Mouse (Mus musculus): ENCODE measurements at regions not wholly inside any gene's neighbourhood (a gene's known extent, or its start where the extent isn't known, plus 50 kb on each side); places are given as distances from the start of the nearest gene placed in this dataset.
A peak's percentile ranks its signal among the peaks of the same experiment; 100 is the strongest.

GRCm38 (mm10) chr13:99071821-99072414, 87.6 kb upstream of the 1700024P04Rik start:
- WGBS, result 57% methylated on average over 8 of the region's 8 CpGs
- H3K4me2 ChIP-seq, result no peak overlapping the region
- no peak overlapping the region for H3K9ac ChIP-seq
- peaks cover 10% of the 10 kb centered on the region; the same call in 1 of the 2 replicates for H3K4me1 ChIP-seq
- no peak overlapping the region for H3K27ac ChIP-seq
- no peak overlapping the region for H3K4me3 ChIP-seq
- no peaks in the 10 kb centered on the region for H3K36me3 ChIP-seq
- peak; percentile 46; the same call in 1 of the 2 replicates for ATAC-seq (ENCODE audit: borderline replicate concordance, extremely low read depth, low FRiP score, low TSS enrichment)
- no peaks in the 10 kb centered on the region for H3K27me3 ChIP-seq
- H3K9me3 ChIP-seq, result no peaks in the 10 kb centered on the region

- Histone ChIP-seq H3K36me3 (no peaks in the 10 kb centered on the region), H3K4me2 (no peak overlapping the region), H3K27me3 (no peaks in the 10 kb centered on the region), H3K4me3 (no peak overlapping the region), H3K27ac (no peak overlapping the region), H3K9ac (no peak overlapping the region), H3K9me3 (no peaks in the 10 kb centered on the region), H3K4me1 (peaks cover 10% of the 10 kb centered on the region; the same call in 1 of the 2 replicates)
- 24% methylated on average over 6 of the region's 6 CpGs for WGBS
- ATAC-seq (ENCODE audit: borderline replicate concordance, extremely low read depth, low FRiP score, low TSS enrichment), result peak; percentile 46
Measured at GRCm38 (mm10) chr13:99071413-99071812, 87.0 kb upstream of the 1700024P04Rik start.

GRCm38 (mm10) chr13:99069767-99070166, 85.4 kb upstream of the 1700024P04Rik start:
- Histone ChIP-seq H3K36me3 (no peaks in the 10 kb centered on the region), H3K27ac (no peak overlapping the region), H3K4me3 (no peak overlapping the region), H3K4me1 (peaks cover 10% of the 10 kb centered on the region; the same call in 1 of the 2 replicates), H3K27me3 (no peaks in the 10 kb centered on the region), H3K9ac (no peak overlapping the region), H3K4me2 (no peak overlapping the region), H3K9me3 (no peaks in the 10 kb centered on the region)
- no peak for ATAC-seq (ENCODE audit: borderline replicate concordance, extremely low read depth, low FRiP score, low TSS enrichment)
- 88% methylated on average over 10 of the region's 10 CpGs for WGBS

- Histone ChIP-seq H3K4me3 (no peak overlapping the region), H3K9me3 (no peaks in the 10 kb centered on the region), H3K4me1 (peaks cover 10% of the 10 kb centered on the region; the same call in 1 of the 2 replicates), H3K4me2 (no peak overlapping the region), H3K27ac (no peak overlapping the region), H3K36me3 (no peaks in the 10 kb centered on the region), H3K9ac (no peak overlapping the region), H3K27me3 (no peaks in the 10 kb centered on the region)
- WGBS, result 80% methylated on average over 1 of the region's 1 CpGs
- no peak for ATAC-seq (ENCODE audit: borderline replicate concordance, extremely low read depth, low FRiP score, low TSS enrichment)
Measured at GRCm38 (mm10) chr13:99067504-99067903, 83.1 kb upstream of the 1700024P04Rik start.

- H3K4me1 ChIP-seq, result no peaks in the 10 kb centered on the region
- no peaks in the 10 kb centered on the region for H3K9me3 ChIP-seq
- no peak overlapping the region for H3K9ac ChIP-seq
- no peak overlapping the region for H3K27ac ChIP-seq
- H3K27me3 ChIP-seq, result no peaks in the 10 kb centered on the region
- ATAC-seq (ENCODE audit: borderline replicate concordance, extremely low read depth, low FRiP score, low TSS enrichment), result no peak
- no peak overlapping the region for H3K4me3 ChIP-seq
- no peaks in the 10 kb centered on the region for H3K36me3 ChIP-seq
- no peak overlapping the region for H3K4me2 ChIP-seq
- WGBS, result 76% methylated on average over 4 of the region's 4 CpGs
Measured at GRCm38 (mm10) chr13:99063431-99063830, 79.1 kb upstream of the 1700024P04Rik start.

- no peaks in the 10 kb centered on the region for H3K36me3 ChIP-seq
- no peak overlapping the region for H3K9ac ChIP-seq
- no peak overlapping the region for H3K4me2 ChIP-seq
- no peaks in the 10 kb centered on the region for H3K9me3 ChIP-seq
- H3K4me1 ChIP-seq, result no peaks in the 10 kb centered on the region
- WGBS, result 56% methylated on average over 3 of the region's 3 CpGs
- H3K27me3 ChIP-seq, result no peaks in the 10 kb centered on the region
- no peak overlapping the region for H3K27ac ChIP-seq
- ATAC-seq (ENCODE audit: borderline replicate concordance, extremely low read depth, low FRiP score, low TSS enrichment), result no peak
- no peak overlapping the region for H3K4me3 ChIP-seq
Measured at GRCm38 (mm10) chr13:99062936-99063335, 78.6 kb upstream of the 1700024P04Rik start.

- no peak for ATAC-seq (ENCODE audit: borderline replicate concordance, extremely low read depth, low FRiP score, low TSS enrichment)
- 68% methylated on average over 13 of the region's 13 CpGs for WGBS
Measured at GRCm38 (mm10) chr13:99058131-99058970, 74.0 kb upstream of the 1700024P04Rik start.

GRCm38 (mm10) chr13:99057696-99058095, 73.3 kb upstream of the 1700024P04Rik start:
- no peak overlapping the region for H3K4me2 ChIP-seq
- H3K9me3 ChIP-seq, result no peaks in the 10 kb centered on the region
- H3K4me1 ChIP-seq, result peaks cover 6% of the 10 kb centered on the region; the same call in 1 of the 2 replicates
- H3K27me3 ChIP-seq, result no peaks in the 10 kb centered on the region
- no peak overlapping the region; the same call in 1 of the 2 replicates for H3K27ac ChIP-seq
- ATAC-seq (ENCODE audit: borderline replicate concordance, extremely low read depth, low FRiP score, low TSS enrichment), result 0 out of 2 replicates have a peak, but pooled peaks have one; percentile 4
- no peak overlapping the region for H3K9ac ChIP-seq
- H3K36me3 ChIP-seq, result no peaks in the 10 kb centered on the region
- 73% methylated on average over 6 of the region's 6 CpGs for WGBS
- H3K4me3 ChIP-seq, result no peak overlapping the region

More at GRCm38 (mm10) chr13:99058131-99058970, 74.0 kb upstream of the 1700024P04Rik start:
- Histone ChIP-seq H3K36me3 (no peaks in the 10 kb centered on the region), H3K4me3 (no peak overlapping the region), H3K9me3 (no peaks in the 10 kb centered on the region), H3K9ac (no peak overlapping the region), H3K27ac (no peak overlapping the region), H3K27me3 (no peaks in the 10 kb centered on the region), H3K4me1 (peaks cover 6% of the 10 kb centered on the region; the same call in 1 of the 2 replicates), H3K4me2 (no peak overlapping the region)

GRCm38 (mm10) chr13:99057293-99057588, 72.9 kb upstream of the 1700024P04Rik start:
- Histone ChIP-seq H3K9me3 (no peaks in the 10 kb centered on the region), H3K27me3 (no peaks in the 10 kb centered on the region), H3K4me2 (peak overlapping the region; percentile 1; the same call in 1 of the 2 replicates), H3K4me1 (peaks cover 6% of the 10 kb centered on the region; the same call in 1 of the 2 replicates), H3K36me3 (no peaks in the 10 kb centered on the region), H3K9ac (no peak overlapping the region), H3K4me3 (no peak overlapping the region), H3K27ac (no peak overlapping the region; the same call in 1 of the 2 replicates)
- no peak for ATAC-seq (ENCODE audit: borderline replicate concordance, extremely low read depth, low FRiP score, low TSS enrichment)
- 42% methylated on average over 3 of the region's 3 CpGs for WGBS

GRCm38 (mm10) chr13:99056432-99057292, 72.3 kb upstream of the 1700024P04Rik start:
- no peaks in the 10 kb centered on the region for H3K36me3 ChIP-seq
- no peak overlapping the region for H3K9ac ChIP-seq
- H3K27ac ChIP-seq, result peak overlapping the region; percentile 32
- H3K4me1 ChIP-seq, result peaks cover 6% of the 10 kb centered on the region; the same call in 1 of the 2 replicates
- no peaks in the 10 kb centered on the region for H3K27me3 ChIP-seq
- peak overlapping the region; percentile 1; the same call in 1 of the 2 replicates for H3K4me2 ChIP-seq
- peak; percentile 75 for ATAC-seq (ENCODE audit: borderline replicate concordance, extremely low read depth, low FRiP score, low TSS enrichment)
- 43% methylated on average over 19 of the region's 19 CpGs for WGBS
- no peak overlapping the region for H3K4me3 ChIP-seq
- H3K9me3 ChIP-seq, result no peaks in the 10 kb centered on the region

- Histone ChIP-seq H3K4me1 (peaks cover 6% of the 10 kb centered on the region; the same call in 1 of the 2 replicates), H3K9ac (no peak overlapping the region), H3K27ac (peak overlapping the region; percentile 32; the same call in 1 of the 2 replicates), H3K27me3 (no peaks in the 10 kb centered on the region), H3K4me2 (no peak overlapping the region), H3K36me3 (no peaks in the 10 kb centered on the region), H3K9me3 (no peaks in the 10 kb centered on the region), H3K4me3 (no peak overlapping the region)
- no peak for ATAC-seq (ENCODE audit: borderline replicate concordance, extremely low read depth, low FRiP score, low TSS enrichment)
- 38% methylated on average over 11 of the region's 11 CpGs for WGBS
Measured at GRCm38 (mm10) chr13:99055609-99056321, 71.4 kb upstream of the 1700024P04Rik start.

Data from lung, embryonic 15.5 days (tissue).